In genomic region chr3:51159881-51160280, GRCm38 (mm10) we compare ENCODE assay signal across 17 mouse cellular contexts.
A peak's percentile ranks its signal among the peaks of the same experiment; 100 is the strongest.
DNase-seq lines count a peak whose midpoint lies in the region; ATAC-seq and TF ChIP-seq lines count a peak whose summit lies in the region.
"Had no signal": no experiment of that assay in that cellular context is flagged by ENCODE, and none has a peak within 500 bp of the region (broad histone marks: within the 10 kb centered on the region; RNA-seq: fewer than 3 reads in every experiment).

No protein-coding gene starts in this region.

- no peak for TF ChIP-seq CTCF in liver, adult 2 months (IDR thresholded peaks at IDR 0.05; ENCODE audit: low read depth, low read length)
- no peak for TF ChIP-seq CTCF in brain, embryonic 14.5 days (IDR thresholded peaks at IDR 0.05; ENCODE audit: borderline replicate concordance, extremely low read depth, insufficient read depth, insufficient read length)

- no peak overlapping the region for H3K4me2 ChIP-seq in liver, embryonic 12.5 days
- H3K4me2 ChIP-seq in midbrain, embryonic 15.5 days, result no peak overlapping the region
- H3K4me2 ChIP-seq: liver, embryonic 13.5 days had no signal

- 30% methylated on average over 9 of the region's 9 CpGs for WGBS in liver, adult 2 months
- WGBS in liver, embryonic 12.5 days (ENCODE audit: insufficient replicate concordance), result 72% methylated on average over 9 of the region's 9 CpGs
- WGBS in midbrain, embryonic 15.5 days, result 49% methylated on average over 9 of the region's 9 CpGs

- H3K79me2 ChIP-seq in liver, adult 2 months (ENCODE audit: control insufficient read depth, insufficient read depth, low read length), result no peaks in the 10 kb centered on the region

- H3K9me3 ChIP-seq in liver, embryonic 12.5 days (replicated peaks), result no peaks in the 10 kb centered on the region
- H3K9me3 ChIP-seq in midbrain, embryonic 15.5 days, result no peaks in the 10 kb centered on the region
- H3K9me3 ChIP-seq: G1E; heart, embryonic 10.5 days; liver, embryonic 13.5 days had no signal

- H3K36me3 ChIP-seq in liver, adult 2 months (ENCODE audit: control insufficient read depth, insufficient read depth, low read length), result no peaks in the 10 kb centered on the region
- H3K36me3 ChIP-seq in liver, embryonic 12.5 days, result no peaks in the 10 kb centered on the region
- H3K36me3 ChIP-seq in midbrain, embryonic 15.5 days (replicated peaks), result no peaks in the 10 kb centered on the region
- H3K36me3 ChIP-seq: G1E; heart, embryonic 10.5 days; liver, embryonic 13.5 days had no signal

- no peak overlapping the region for H3K4me3 ChIP-seq in liver, adult 2 months (ENCODE audit: insufficient read depth, low read depth, low read length)
- no peak overlapping the region for H3K4me3 ChIP-seq in liver, embryonic 12.5 days
- no peak overlapping the region for H3K4me3 ChIP-seq in midbrain, embryonic 15.5 days
- H3K4me3 ChIP-seq: heart, embryonic 10.5 days; liver, embryonic 13.5 days had no signal

- peak; percentile 40 for DNase-seq in embryo, embryonic 10 days (ENCODE audit: low spot score)
- no peak for DNase-seq in embryo, embryonic 9.5 days (ENCODE audit: extremely low spot score)
- peak; percentile 29 for DNase-seq in liver, adult 2 months (ENCODE audit: extremely low read depth, low read depth, low spot score)
- peak; percentile 61 for DNase-seq in brain, embryonic 14.5 days (ENCODE audit: low read depth)
- no peak for DNase-seq in heart, adult 11 months
- DNase-seq: adrenal gland, postnatal 10 days; gastrocnemius, postnatal 25 days; heart, postnatal 36 days; kidney, postnatal 25 days; liver, embryonic 13.5 days; right cerebral cortex, postnatal 4 days had no signal

- H3K27me3 ChIP-seq in liver, adult 2 months (ENCODE audit: control insufficient read depth, insufficient read depth, low read length), result no peaks in the 10 kb centered on the region
- no peaks in the 10 kb centered on the region for H3K27me3 ChIP-seq in liver, embryonic 12.5 days (replicated peaks)
- H3K27me3 ChIP-seq in midbrain, embryonic 15.5 days (replicated peaks), result no peaks in the 10 kb centered on the region
- H3K27me3 ChIP-seq: liver, embryonic 13.5 days had no signal

- no peak overlapping the region for H3K27ac ChIP-seq in liver, adult 2 months (replicated peaks; ENCODE audit: insufficient read depth, low read depth, low read length)
- no peak overlapping the region for H3K27ac ChIP-seq in liver, embryonic 12.5 days
- 0 out of 2 replicates have a peak overlapping the region, but pooled peaks have one; percentile 11 for H3K27ac ChIP-seq in midbrain, embryonic 15.5 days
- H3K27ac ChIP-seq: heart, embryonic 10.5 days; liver, embryonic 13.5 days had no signal

- no peak overlapping the region for H3K9ac ChIP-seq in liver, adult 2 months (ENCODE audit: low read depth, low read length)
- H3K9ac ChIP-seq in liver, embryonic 12.5 days, result no peak overlapping the region
- no peak overlapping the region for H3K9ac ChIP-seq in midbrain, embryonic 15.5 days
- H3K9ac ChIP-seq: liver, embryonic 13.5 days had no signal

- peaks cover 24% of the 10 kb centered on the region for H3K4me1 ChIP-seq in liver, adult 2 months (ENCODE audit: control insufficient read depth, insufficient read depth, low read length)
- H3K4me1 ChIP-seq in liver, embryonic 12.5 days, result peaks cover 51% of the 10 kb centered on the region
- peaks cover 18% of the 10 kb centered on the region for H3K4me1 ChIP-seq in midbrain, embryonic 15.5 days

- no peak for TF ChIP-seq POLR2A in liver, adult 2 months (IDR thresholded peaks at IDR 0.05; ENCODE audit: extremely low read depth, insufficient read depth, low read length)
- no peak for TF ChIP-seq POLR2A in brain, embryonic 14.5 days (IDR thresholded peaks at IDR 0.05; ENCODE audit: borderline replicate concordance, extremely low read depth, insufficient read depth, insufficient read length, poor library complexity, severe bottlenecking)

- ATAC-seq in liver, embryonic 12.5 days, result no peak
- no peak; the same call in 1 of the 2 replicates for ATAC-seq in midbrain, embryonic 15.5 days (replicated peaks)
- ATAC-seq: intestine, postnatal 0 days; lung, postnatal 0 days had no signal

Comparison
In these comparisons a context has a peak if more than half of its experiments do, and no peak if none do; other contexts are left out.
1. DNase-seq: peak in embryo, embryonic 10 days (single experiment), liver, adult 2 months (single experiment) and brain, embryonic 14.5 days (single experiment); none in embryo, embryonic 9.5 days (single experiment) and heart, adult 11 months (single experiment).